Mouse (Mus musculus): ENCODE measurements around the gene Pafah2. TPM values are rescaled to one million over a fixed set of nuclear protein-coding genes. Genes with fewer than 3 reads are reported as not detected.

The Pafah2 gene
- total and polyA plus RNA-seq, 2 experiments from 2014 or later: 7.2 to 16.3 TPM

DNA sequence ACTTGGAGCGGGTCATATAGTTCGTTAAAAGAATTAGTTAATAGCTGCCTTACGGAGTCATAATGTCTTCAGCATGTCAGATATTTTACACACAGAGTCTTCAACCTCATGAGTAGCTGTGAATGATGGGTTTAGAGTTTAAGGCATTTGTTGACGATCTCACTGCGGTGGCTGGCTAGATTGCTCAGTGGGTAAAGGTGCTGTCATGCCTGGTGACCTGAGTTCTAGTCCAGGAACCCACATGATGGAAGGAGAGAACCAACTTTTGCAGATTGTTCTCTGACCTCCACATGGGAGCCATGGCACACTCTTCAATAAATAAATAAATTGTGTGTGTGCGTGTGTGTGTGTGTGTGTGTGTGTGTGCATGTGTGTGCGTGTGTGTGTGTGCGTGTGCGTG lies 1.6 kb downstream of the Pafah2 start:
- 82% methylated on average over 9 of the region's 9 CpGs for WGBS
- DNase-seq (ENCODE audit: low spot score) (no peak), ATAC-seq (ENCODE audit: insufficient read depth, low read depth) (no peak)
- Histone ChIP-seq H3K27me3 (ENCODE audit: control insufficient read depth, insufficient read depth, low read length) (no peaks in the 10 kb centered on the region), H3K4me1 (ENCODE audit: control insufficient read depth, insufficient read depth) (peaks cover 18% of the 10 kb centered on the region), H3K4me3 (ENCODE audit: low read depth, low read length) (no peak overlapping the region), H3K4me2 (ENCODE audit: low read depth, low read length) (peak overlapping the region; percentile 77; the same call in 1 of the 2 replicates), H3K9me3 (replicated peaks; ENCODE audit: control insufficient read depth, low read length) (no peaks in the 10 kb centered on the region), H3K27ac (ENCODE audit: low read depth) (peak overlapping the region; percentile 81), H3K9ac (replicated peaks; ENCODE audit: low read depth, low read length) (0 out of 2 replicates have a peak overlapping the region, but pooled peaks have one; percentile 69), H3K36me3 (replicated peaks; ENCODE audit: control insufficient read depth, insufficient read depth, low read length) (no peaks in the 10 kb centered on the region)
- TF ChIP-seq EP300 (IDR thresholded peaks at IDR 0.05; ENCODE audit: low read depth) (no peak), CTCF (IDR thresholded peaks at IDR 0.05; ENCODE audit: low read depth) (no peak)

DNA sequence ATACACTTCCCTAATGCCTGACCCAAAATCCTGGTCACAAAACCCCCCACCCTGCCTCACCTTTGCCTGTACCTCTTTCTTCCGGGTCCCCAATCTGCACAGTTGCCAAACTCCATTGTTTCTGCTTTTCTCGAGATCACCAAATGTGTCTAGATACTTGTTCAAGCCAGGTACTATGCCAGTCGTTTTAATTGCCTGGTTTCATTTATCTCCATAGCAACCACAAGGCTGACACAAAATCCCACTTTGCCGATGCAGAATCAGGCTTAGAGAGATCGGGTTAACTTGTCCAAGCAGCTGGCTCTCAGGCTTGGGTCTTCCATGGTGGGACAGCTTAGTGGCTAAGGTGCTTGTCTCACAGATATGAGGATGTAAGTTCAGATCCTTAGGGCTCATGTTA lies 4.1 kb downstream of the Pafah2 start:
- ATAC-seq (ENCODE audit: insufficient read depth, low read depth) (no peak), DNase-seq (ENCODE audit: low spot score) (no peak)
- no peak overlapping the region for H3K4me2 ChIP-seq (ENCODE audit: low read depth, low read length)
- WGBS: 46% methylated on average over 5 of the region's 5 CpGs
- TF ChIP-seq EP300 (IDR thresholded peaks at IDR 0.05; ENCODE audit: low read depth) (no peak), CTCF (IDR thresholded peaks at IDR 0.05; ENCODE audit: low read depth) (no peak)
- H3K27me3 ChIP-seq (ENCODE audit: control insufficient read depth, insufficient read depth, low read length): no peaks in the 10 kb centered on the region
- no peaks in the 10 kb centered on the region for H3K36me3 ChIP-seq (replicated peaks; ENCODE audit: control insufficient read depth, insufficient read depth, low read length)
- peaks cover 31% of the 10 kb centered on the region for H3K4me1 ChIP-seq (ENCODE audit: control insufficient read depth, insufficient read depth)
- no peak overlapping the region for H3K27ac ChIP-seq (ENCODE audit: low read depth)
- H3K9me3 ChIP-seq (replicated peaks; ENCODE audit: control insufficient read depth, low read length): no peaks in the 10 kb centered on the region
- no peak overlapping the region for H3K4me3 ChIP-seq (ENCODE audit: low read depth, low read length)
- no peak overlapping the region for H3K9ac ChIP-seq (replicated peaks; ENCODE audit: low read depth, low read length)

DNA sequence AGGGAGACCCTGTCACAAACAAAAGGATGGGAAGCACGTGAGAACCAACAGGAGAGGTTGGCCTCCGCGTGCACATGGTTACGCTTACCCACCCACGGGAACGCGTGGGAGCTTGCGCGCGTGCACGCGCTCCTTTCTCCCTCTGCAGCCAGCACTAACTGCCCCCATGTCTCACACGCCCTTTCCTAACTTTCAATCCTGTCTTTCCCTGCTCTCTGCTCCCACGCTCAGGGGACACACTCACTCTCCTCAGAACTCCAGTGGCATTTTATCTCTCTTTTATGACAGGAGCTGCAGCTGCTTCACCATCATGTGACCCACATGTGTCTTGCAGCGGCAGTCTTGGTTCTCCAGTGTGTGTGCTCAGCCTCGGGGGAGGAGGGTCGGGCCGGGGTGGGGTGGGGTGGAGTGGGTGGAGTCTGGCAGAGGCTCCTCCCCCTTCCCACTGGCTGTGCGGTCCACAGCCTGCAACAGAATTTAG lies 5.1 kb downstream of the Pafah2 start:
- Histone ChIP-seq H3K27me3 (ENCODE audit: control insufficient read depth, insufficient read depth, low read length) (no peaks in the 10 kb centered on the region), H3K36me3 (replicated peaks; ENCODE audit: control insufficient read depth, insufficient read depth, low read length) (no peaks in the 10 kb centered on the region), H3K9ac (replicated peaks; ENCODE audit: low read depth, low read length) (peak overlapping the region; percentile 45; the same call in 1 of the 2 replicates), H3K27ac (ENCODE audit: low read depth) (no peak overlapping the region), H3K4me2 (ENCODE audit: low read depth, low read length) (peak overlapping the region; percentile 66), H3K4me1 (ENCODE audit: control insufficient read depth, insufficient read depth) (peaks cover 31% of the 10 kb centered on the region), H3K9me3 (replicated peaks; ENCODE audit: control insufficient read depth, low read length) (no peaks in the 10 kb centered on the region), H3K4me3 (ENCODE audit: low read depth, low read length) (peak overlapping the region; percentile 40)
- WGBS: 6% methylated on average over 19 of the region's 19 CpGs
- TF ChIP-seq EP300 (IDR thresholded peaks at IDR 0.05; ENCODE audit: low read depth) (no peak), CTCF (IDR thresholded peaks at IDR 0.05; ENCODE audit: low read depth) (no peak)
- peak; percentile 45 for DNase-seq (ENCODE audit: low spot score)
- ATAC-seq (ENCODE audit: insufficient read depth, low read depth): peak; percentile 36

DNA sequence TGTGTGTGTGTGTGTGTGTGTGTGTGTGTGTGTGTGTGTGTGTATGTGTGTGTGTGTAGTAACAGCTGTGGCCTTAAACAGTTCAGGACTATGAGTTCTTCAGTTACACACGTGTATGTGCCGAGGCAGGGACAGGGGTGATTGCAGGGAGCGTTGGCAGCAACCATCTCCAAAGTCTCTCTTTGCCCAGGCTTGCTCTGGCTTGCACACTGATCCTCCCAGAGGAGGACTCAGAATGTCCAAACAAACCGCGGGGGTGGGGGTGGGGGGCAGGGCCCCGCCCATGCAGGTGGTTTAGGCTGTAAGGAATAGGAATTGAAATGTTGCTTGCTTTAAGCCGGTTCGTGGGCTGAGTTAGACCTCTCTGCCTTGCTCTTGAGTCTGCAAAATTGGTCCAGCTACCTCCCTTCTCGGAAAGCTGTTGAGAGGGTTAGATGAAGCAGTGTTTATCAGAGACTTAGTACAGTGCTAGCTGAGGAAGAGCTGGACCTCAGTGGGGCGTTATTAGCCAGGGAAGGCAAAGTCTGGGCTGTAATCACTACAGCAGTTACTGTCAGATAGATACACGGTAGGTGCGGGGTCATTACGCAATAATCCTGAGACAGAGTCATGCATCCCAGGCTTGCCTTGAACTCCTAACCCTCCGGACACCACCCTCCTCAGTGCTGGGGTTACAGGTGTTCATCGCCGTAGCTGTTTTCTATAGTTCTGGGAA lies 5.9 kb downstream of the Pafah2 start:
- DNase-seq (ENCODE audit: low spot score): no peak
- no peak overlapping the region for H3K9ac ChIP-seq (replicated peaks; ENCODE audit: low read depth, low read length)
- peak overlapping the region; percentile 66; the same call in 1 of the 2 replicates for H3K4me2 ChIP-seq (ENCODE audit: low read depth, low read length)
- peak overlapping the region; percentile 17 for H3K27ac ChIP-seq (ENCODE audit: low read depth)
- no peak for TF ChIP-seq CTCF (IDR thresholded peaks at IDR 0.05; ENCODE audit: low read depth)
- TF ChIP-seq EP300 (IDR thresholded peaks at IDR 0.05; ENCODE audit: low read depth): no peak
- WGBS: 54% methylated on average over 16 of the region's 16 CpGs
- H3K27me3 ChIP-seq (ENCODE audit: control insufficient read depth, insufficient read depth, low read length): no peaks in the 10 kb centered on the region
- peaks cover 31% of the 10 kb centered on the region for H3K4me1 ChIP-seq (ENCODE audit: control insufficient read depth, insufficient read depth)
- no peak overlapping the region for H3K4me3 ChIP-seq (ENCODE audit: low read depth, low read length)
- ATAC-seq (ENCODE audit: insufficient read depth, low read depth): peak; percentile 2; the same call in 1 of the 2 replicates
- no peaks in the 10 kb centered on the region for H3K9me3 ChIP-seq (replicated peaks; ENCODE audit: control insufficient read depth, low read length)
- no peaks in the 10 kb centered on the region for H3K36me3 ChIP-seq (replicated peaks; ENCODE audit: control insufficient read depth, insufficient read depth, low read length)

DNA sequence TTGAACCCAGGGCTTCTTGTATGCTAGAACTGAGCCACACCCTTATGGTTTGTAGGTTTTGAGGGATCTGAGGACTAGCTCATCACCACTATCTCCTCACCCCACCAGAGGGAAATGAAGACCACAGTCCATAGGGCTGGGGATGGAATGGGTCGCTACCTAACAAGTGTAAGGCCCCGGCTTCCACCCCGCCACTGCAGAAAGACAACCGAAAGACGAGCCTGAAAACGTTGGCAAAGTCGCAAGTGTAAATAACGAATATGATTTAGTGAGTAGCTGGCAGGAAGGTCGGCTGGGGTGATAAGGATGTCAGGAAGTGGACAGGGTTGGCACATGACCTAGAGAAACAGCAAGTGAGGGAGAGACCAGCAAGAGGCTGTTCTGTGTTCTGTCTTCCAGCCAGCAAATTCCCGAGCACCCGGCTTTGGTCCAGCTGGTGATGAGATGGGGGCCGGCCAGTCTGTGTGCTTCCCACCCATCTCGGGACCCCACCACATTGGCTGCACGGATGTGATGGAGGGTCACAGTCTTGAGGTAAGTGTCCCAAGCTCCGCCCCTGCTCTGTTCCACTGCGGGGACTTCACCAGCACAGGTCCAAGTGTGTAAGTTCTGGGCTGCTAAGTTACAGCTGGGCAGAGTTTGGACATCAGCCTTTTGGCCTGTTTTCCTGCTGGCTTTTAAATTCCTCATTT lies 6.6 kb downstream of the Pafah2 start:
- peak overlapping the region; percentile 28; the same call in 1 of the 2 replicates for H3K4me2 ChIP-seq (ENCODE audit: low read depth, low read length)
- H3K4me1 ChIP-seq (ENCODE audit: control insufficient read depth, insufficient read depth): peaks cover 31% of the 10 kb centered on the region
- H3K4me3 ChIP-seq (ENCODE audit: low read depth, low read length): no peak overlapping the region
- WGBS: 17% methylated on average over 16 of the region's 16 CpGs
- ATAC-seq (ENCODE audit: insufficient read depth, low read depth) (peak; percentile 61), DNase-seq (ENCODE audit: low spot score) (peak; percentile 78)
- H3K9ac ChIP-seq (replicated peaks; ENCODE audit: low read depth, low read length): no peak overlapping the region
- no peaks in the 10 kb centered on the region for H3K9me3 ChIP-seq (replicated peaks; ENCODE audit: control insufficient read depth, low read length)
- no peaks in the 10 kb centered on the region for H3K36me3 ChIP-seq (replicated peaks; ENCODE audit: control insufficient read depth, insufficient read depth, low read length)
- no peaks in the 10 kb centered on the region for H3K27me3 ChIP-seq (ENCODE audit: control insufficient read depth, insufficient read depth, low read length)
- TF ChIP-seq EP300 (IDR thresholded peaks at IDR 0.05; ENCODE audit: low read depth) (peak; percentile 67; the same call in 1 of the 2 replicates), CTCF (IDR thresholded peaks at IDR 0.05; ENCODE audit: low read depth) (no peak)
- peak overlapping the region; percentile 17 for H3K27ac ChIP-seq (ENCODE audit: low read depth)
